Mouse (Mus musculus) small intestine, adult 2 months (tissue): ENCODE results near the gene Srf. TPM values are rescaled to one million over a fixed set of nuclear protein-coding genes. Genes with fewer than 3 reads are reported as not detected.

Source experiments
- H3K27ac ChIP-seq: fragments of 200-500 bp; 2 replicates; pipeline ENCODE4 v1.5.1; 2012; ENCODE audit warnings: low read depth, low read length, control low read depth, inconsistent platforms; ENCODE audit not compliant: insufficient read depth
- H3K27me3 ChIP-seq: fragments of 200-500 bp; 2 replicates; pipeline ENCODE4 v1.6.1; 2012; ENCODE audit warnings: mild to moderate bottlenecking, moderate library complexity, low read length, inconsistent platforms; ENCODE audit not compliant: control insufficient read depth, insufficient read depth
- H3K36me3 ChIP-seq: fragments of 200-500 bp; 2 replicates; pipeline ENCODE4 v1.6.1; 2012; ENCODE audit warnings: mild to moderate bottlenecking, low read length, control low read depth, inconsistent platforms; ENCODE audit not compliant: control insufficient read depth, insufficient read depth
- H3K4me1 ChIP-seq: fragments of 200-500 bp; 2 replicates; pipeline ENCODE4 v1.6.1; 2012; ENCODE audit warnings: low read length, inconsistent platforms, mixed read lengths; ENCODE audit not compliant: control insufficient read depth, insufficient read depth, insufficient read length
- H3K4me3 ChIP-seq: fragments of 200-500 bp; 2 replicates; pipeline ENCODE4 v1.5.1; 2012; ENCODE audit warnings: low read depth, mild to moderate bottlenecking, control low read depth, inconsistent platforms, low read length, moderate library complexity
- CTCF ChIP-seq: fragments of 200-500 bp; IDR thresholded peaks from 2 replicates; pipeline ENCODE4 v1.5.1; 2012; ENCODE audit warnings: low read depth, mild to moderate bottlenecking, control low read depth, inconsistent platforms, low read length, moderate library complexity, mixed read lengths; ENCODE audit not compliant: insufficient replicate concordance, insufficient read length; ENCODE audit errors: extremely low read depth
- POLR2A ChIP-seq: fragments of 200-500 bp; IDR thresholded peaks from 2 replicates; pipeline ENCODE4 v1.6.1; 2012; ENCODE audit warnings: low read depth, mild to moderate bottlenecking, control low read depth, inconsistent platforms, low read length, moderate library complexity
- WGBS: fragments of 180-500 bp; shearing (Covaris S2); methylation state at CpG from one replicate; pipeline ENCODE4 v1.1.7; 2018; 5-methylcytosine and 5-hydroxymethylcytosine counted together
- polyA plus RNA-seq: library from polyadenylated mRNA; depleted of rRNA; stranded (reverse); fragments of >200 nt; gene quantifications from 2 replicates; pipeline ENCODE4 v1.2.3, GENCODE M21; 2012

Srf gene
- polyA plus RNA-seq, 1 experiment: 183 TPM

DNA sequence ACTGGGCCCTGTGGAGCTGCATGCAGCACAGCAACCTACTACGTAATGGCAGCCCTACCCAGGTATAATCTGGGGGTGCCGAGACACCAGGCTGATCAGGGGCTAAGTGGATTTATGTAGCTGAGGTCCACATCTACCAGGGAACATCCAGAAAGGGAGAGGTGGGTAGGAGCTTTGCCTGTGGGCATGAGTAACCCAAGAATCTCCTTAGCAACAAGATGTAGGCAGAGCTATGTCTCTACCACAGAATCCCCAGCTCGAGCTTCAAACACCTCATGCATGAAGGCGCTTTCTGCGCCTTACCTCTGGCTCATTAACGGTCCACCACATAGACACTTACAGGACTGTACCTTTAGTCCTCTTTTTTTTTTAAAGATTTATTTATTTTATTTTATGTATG, 39.4 kb upstream of the Srf start:
- Histone ChIP-seq H3K36me3 (no peaks in the 10 kb centered on the region), H3K4me3 (no peak overlapping the region), H3K4me1 (no peaks in the 10 kb centered on the region; the same call in none of the 2 replicates), H3K27ac (no peak overlapping the region), H3K27me3 (no peaks in the 10 kb centered on the region)
- 92% methylated on average over 6 of the region's 6 CpGs for WGBS
- TF ChIP-seq CTCF (no peak), POLR2A (no peak)

DNA sequence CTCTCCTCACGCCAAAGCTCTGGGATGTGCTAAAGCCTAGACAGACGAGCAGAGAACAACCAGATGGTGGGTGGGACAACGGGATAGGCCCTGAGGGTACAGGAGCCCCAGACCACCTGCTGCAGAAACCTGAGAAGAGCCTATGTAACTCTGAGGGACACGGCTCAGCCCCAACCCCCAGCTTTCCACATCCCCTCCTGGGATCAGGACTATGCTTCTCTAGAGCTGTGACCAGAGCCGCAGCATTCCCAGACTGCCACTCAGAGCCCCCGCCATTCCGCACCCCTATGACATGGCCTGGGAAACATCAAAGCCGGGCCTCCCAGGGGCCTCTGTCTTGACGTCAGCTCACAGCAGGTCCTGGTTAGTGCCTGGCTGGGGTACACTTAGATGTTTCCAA, 38.6 kb upstream of the Srf start:
- Histone ChIP-seq H3K36me3 (no peaks in the 10 kb centered on the region), H3K27ac (no peak overlapping the region), H3K4me3 (no peak overlapping the region), H3K27me3 (no peaks in the 10 kb centered on the region), H3K4me1 (no peaks in the 10 kb centered on the region; the same call in none of the 2 replicates)
- TF ChIP-seq CTCF (no peak), POLR2A (no peak)
- 82% methylated on average over 9 of the region's 9 CpGs for WGBS

DNA sequence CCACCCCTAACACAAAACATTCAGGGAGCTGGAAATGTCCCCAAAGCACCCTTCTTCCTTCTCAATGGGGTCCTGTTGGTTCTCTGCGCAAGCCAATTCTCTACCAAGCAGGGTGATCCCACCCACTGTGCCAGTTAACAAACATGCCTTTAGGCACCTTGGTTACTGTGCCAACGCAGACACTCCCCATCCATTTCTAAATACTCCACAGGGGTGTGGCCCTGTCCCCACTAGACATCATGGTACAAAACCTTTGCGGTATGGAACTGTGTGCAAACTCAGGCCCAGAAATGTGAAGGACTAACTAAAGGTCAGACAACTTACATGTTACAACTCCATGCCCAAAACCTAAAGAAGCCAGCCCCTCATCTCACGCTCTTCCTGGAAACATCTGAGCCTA, 37.1 kb upstream of the Srf start:
- Histone ChIP-seq H3K4me1 (no peaks in the 10 kb centered on the region; the same call in none of the 2 replicates), H3K4me3 (no peak overlapping the region), H3K36me3 (no peaks in the 10 kb centered on the region), H3K27ac (no peak overlapping the region), H3K27me3 (no peaks in the 10 kb centered on the region)
- WGBS: 59% methylated on average over 4 of the region's 4 CpGs
- TF ChIP-seq CTCF (no peak), POLR2A (no peak)

DNA sequence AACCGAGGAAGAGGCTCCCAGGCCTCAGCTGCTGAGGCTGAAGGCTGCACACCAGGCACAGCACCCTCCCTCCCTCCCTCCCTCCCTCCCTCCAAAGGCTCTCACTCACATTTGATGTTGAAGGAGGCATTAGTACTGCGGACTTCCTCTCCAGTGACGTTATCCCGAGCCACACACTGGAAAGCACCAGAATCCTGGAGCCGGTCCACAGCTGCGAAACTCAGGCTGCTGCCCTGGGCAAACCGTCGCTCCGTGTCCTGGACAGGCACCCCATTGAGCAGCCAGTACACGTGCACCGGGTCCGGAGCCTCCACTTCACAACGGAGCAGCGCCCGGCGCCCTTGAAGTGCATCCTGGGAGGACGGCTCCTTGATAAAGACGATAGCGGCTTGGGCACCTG, 35.4 kb upstream of the Srf start:
- H3K4me3 ChIP-seq: no peak overlapping the region
- H3K27me3 ChIP-seq: no peaks in the 10 kb centered on the region
- TF ChIP-seq POLR2A (no peak), CTCF (no peak)
- 74% methylated on average over 19 of the region's 19 CpGs for WGBS
- no peaks in the 10 kb centered on the region; the same call in none of the 2 replicates for H3K4me1 ChIP-seq
- H3K27ac ChIP-seq: no peak overlapping the region
- H3K36me3 ChIP-seq: no peaks in the 10 kb centered on the region

DNA sequence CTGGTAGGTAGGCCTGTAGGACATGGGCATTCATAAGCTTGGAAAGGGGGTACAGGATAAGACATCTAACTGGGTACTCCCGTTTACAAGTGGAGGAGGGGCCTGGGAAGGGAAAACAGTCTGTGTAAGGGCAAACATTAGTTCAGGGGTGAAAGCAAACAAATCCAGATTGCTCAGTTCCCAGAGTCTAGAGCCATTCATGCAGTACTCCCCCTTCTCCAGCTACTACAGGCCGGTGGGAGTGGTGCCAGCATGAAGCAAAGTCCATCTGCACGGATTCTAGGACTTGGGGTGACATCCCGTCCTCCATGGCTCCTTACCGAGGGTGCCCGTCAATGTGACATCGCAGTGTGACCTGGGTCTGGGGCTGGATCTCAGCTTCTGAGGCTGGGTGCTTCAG, 34.5 kb upstream of the Srf start:
- TF ChIP-seq CTCF (no peak), POLR2A (no peak)
- no peak overlapping the region for H3K27ac ChIP-seq
- H3K27me3 ChIP-seq: no peaks in the 10 kb centered on the region
- no peaks in the 10 kb centered on the region for H3K36me3 ChIP-seq
- no peaks in the 10 kb centered on the region; the same call in none of the 2 replicates for H3K4me1 ChIP-seq
- 39% methylated on average over 7 of the region's 7 CpGs for WGBS
- no peak overlapping the region for H3K4me3 ChIP-seq

DNA sequence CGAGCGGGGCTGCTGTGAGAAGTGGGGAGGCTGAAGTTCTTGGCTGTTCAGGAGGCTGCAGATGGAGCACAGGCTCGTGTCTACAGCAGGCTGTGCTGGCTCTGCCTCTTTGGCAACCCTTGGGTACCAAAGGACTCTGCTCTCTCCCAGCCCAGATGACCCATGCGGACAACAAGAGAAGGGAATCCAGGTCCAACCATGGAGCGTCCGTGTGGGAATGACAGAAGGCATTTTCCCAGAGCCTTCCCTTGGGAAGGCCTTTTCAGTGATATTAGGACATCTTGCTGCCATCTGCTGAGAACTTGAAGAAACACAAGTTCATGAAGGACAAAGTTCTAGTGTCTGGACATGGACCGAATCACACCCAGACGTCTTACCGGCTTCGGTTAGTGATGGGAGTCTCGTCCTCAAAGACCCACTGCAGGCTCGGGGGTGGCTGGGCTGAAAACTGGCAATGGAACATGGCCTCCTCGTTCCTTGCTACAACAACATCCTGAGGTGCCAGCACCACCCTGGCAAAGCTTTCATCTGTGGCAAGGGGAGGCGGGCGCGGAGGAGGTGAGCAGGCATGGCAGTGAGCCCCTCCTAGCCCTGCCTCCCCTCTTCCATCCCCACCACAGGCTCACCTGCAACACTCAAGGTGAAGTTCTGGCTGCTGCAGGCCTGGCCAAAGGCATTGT, 33.8 kb upstream of the Srf start:
- no peak for TF ChIP-seq CTCF
- no peak for TF ChIP-seq POLR2A
- no peak overlapping the region for H3K4me3 ChIP-seq
- WGBS: 82% methylated on average over 16 of the region's 16 CpGs
- no peaks in the 10 kb centered on the region for H3K27me3 ChIP-seq
- H3K4me1 ChIP-seq: no peaks in the 10 kb centered on the region; the same call in none of the 2 replicates
- H3K36me3 ChIP-seq: no peaks in the 10 kb centered on the region
- H3K27ac ChIP-seq: no peak overlapping the region

DNA sequence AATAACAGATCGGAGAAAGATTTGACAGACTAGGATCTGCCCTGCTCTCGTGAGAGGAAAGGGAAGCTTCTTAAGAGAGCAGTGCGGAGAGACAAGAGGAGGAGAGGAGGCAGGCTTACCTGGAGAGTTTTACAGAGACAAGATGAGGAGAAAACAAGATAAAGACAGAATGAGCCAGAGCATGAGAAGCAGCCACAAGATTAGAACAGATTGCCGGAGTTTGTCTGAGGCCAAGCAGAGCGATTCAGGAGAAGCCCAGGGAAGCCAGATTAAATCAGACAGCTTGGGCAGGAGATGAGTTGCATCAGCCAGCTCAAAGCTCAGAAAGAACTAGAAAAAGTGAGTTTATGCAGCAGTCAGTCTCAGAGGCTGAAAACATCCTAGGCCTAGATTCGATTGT, 32.9 kb upstream of the Srf start:
- TF ChIP-seq CTCF (no peak), POLR2A (no peak)
- Histone ChIP-seq H3K36me3 (no peaks in the 10 kb centered on the region), H3K4me1 (no peaks in the 10 kb centered on the region; the same call in none of the 2 replicates), H3K27ac (no peak overlapping the region), H3K27me3 (no peaks in the 10 kb centered on the region), H3K4me3 (no peak overlapping the region)
- WGBS: 94% methylated on average over 6 of the region's 6 CpGs
